12 mouse cellular contexts compared by ENCODE assay signal in genomic region chr4:155018066-155018465, GRCm38 (mm10). TPM values are rescaled to one million over a fixed set of nuclear protein-coding genes. Genes with fewer than 3 reads are reported as not detected.
"Had no signal": no experiment of that assay in that cellular context is flagged by ENCODE, and none has a peak within 500 bp of the region (broad histone marks: within the 10 kb centered on the region; RNA-seq: fewer than 3 reads in every experiment).

No protein-coding gene starts in this region.

- DNase-seq: kidney, adult 9 months; lung, adult 18-20 months; right cerebral cortex, adult 18-20 months; right cerebral cortex, postnatal 14 days had no signal

- H3K4me3 ChIP-seq: limb, embryonic 10.5 days; limb, embryonic 13.5 days; liver, embryonic 12.5 days; liver, embryonic 15.5 days; lung, embryonic 15.5 days; megakaryocyte, embryonic 14.5 days had no signal

- H3K9ac ChIP-seq: limb, embryonic 13.5 days; liver, embryonic 12.5 days; liver, embryonic 15.5 days; lung, embryonic 15.5 days had no signal

- H3K27ac ChIP-seq: limb, embryonic 10.5 days; limb, embryonic 13.5 days; liver, embryonic 12.5 days; liver, embryonic 15.5 days; lung, embryonic 15.5 days; stomach, postnatal 0 days had no signal

- H3K4me2 ChIP-seq: limb, embryonic 13.5 days; liver, embryonic 12.5 days; liver, embryonic 15.5 days had no signal

- H3K27me3 ChIP-seq: lung, embryonic 15.5 days had no signal

- H3K9me3 ChIP-seq: limb, embryonic 10.5 days; limb, embryonic 13.5 days; liver, embryonic 12.5 days; liver, embryonic 15.5 days; lung, embryonic 15.5 days; megakaryocyte, embryonic 14.5 days; midbrain, embryonic 10.5 days had no signal

- H3K36me3 ChIP-seq: limb, embryonic 10.5 days; limb, embryonic 13.5 days; liver, embryonic 12.5 days; liver, embryonic 15.5 days; lung, embryonic 15.5 days; midbrain, embryonic 10.5 days had no signal

- ATAC-seq: liver, embryonic 12.5 days had no signal

RNA-seq across cellular contexts. Expression of gene Plch2, which starts 38.5 kb away (rescaled TPM):
- polyA plus RNA-seq: liver, embryonic 15.5 days had no signal
